Mouse (Mus musculus) embryonic facial prominence, embryonic 14.5 days (tissue): ENCODE results near the gene Cep70. TPM values are rescaled to one million over a fixed set of nuclear protein-coding genes. Genes with fewer than 3 reads are reported as not detected.

Experiments
- ATAC-seq: fragments of 200-750 bp; cut with Nextera tagmentation; 2 replicates; pipeline ENCODE4 v1.8.0; 2017; ENCODE audit warnings: low read depth, moderate number of reproducible peaks, moderate TSS enrichment
- DNase-seq: peaks from one replicate; pipeline ENCODE4 v3.0.0-alpha.2; 2015; ENCODE audit warnings: low spot score
- H3K27ac ChIP-seq: fragments of 300-500 bp; sonication (generic); replicated peaks from 2 replicates; pipeline ENCODE4 v1.5.1; 2014; ENCODE audit warnings: low read depth, mild to moderate bottlenecking, low read length, moderate library complexity
- H3K27me3 ChIP-seq: fragments of 300-500 bp; sonication (generic); replicated peaks from 2 replicates; pipeline ENCODE4 v1.6.1; 2014; ENCODE audit warnings: low read length; ENCODE audit not compliant: control insufficient read depth, insufficient read depth
- H3K36me3 ChIP-seq: fragments of 300-500 bp; sonication (generic); 2 replicates; pipeline ENCODE4 v1.6.1; 2014; ENCODE audit warnings: low read length, mixed read lengths; ENCODE audit not compliant: control insufficient read depth, insufficient read depth
- H3K4me1 ChIP-seq: fragments of 300-500 bp; sonication (generic); 2 replicates; pipeline ENCODE4 v1.6.1; 2014; ENCODE audit warnings: antibody characterized with exemption, low read length; ENCODE audit not compliant: control insufficient read depth, insufficient read depth
- H3K4me2 ChIP-seq: fragments of 300-500 bp; sonication (generic); 2 replicates; pipeline ENCODE4 v1.6.1; 2014; ENCODE audit warnings: low read depth, mild to moderate bottlenecking, low read length, moderate library complexity, mixed read lengths
- H3K4me3 ChIP-seq: fragments of 300-500 bp; sonication (generic); 2 replicates; pipeline ENCODE4 v1.5.1; 2014; ENCODE audit warnings: low read depth, mild to moderate bottlenecking, low read length
- H3K9ac ChIP-seq: fragments of 300-500 bp; sonication (generic); 2 replicates; pipeline ENCODE4 v1.6.1; 2014; ENCODE audit warnings: low read depth, mild to moderate bottlenecking, low read length, moderate library complexity, mixed read lengths
- H3K9me3 ChIP-seq: fragments of 300-500 bp; sonication (generic); 2 replicates; pipeline ENCODE4 v1.6.1; 2016; ENCODE audit warnings: low read length; ENCODE audit not compliant: control insufficient read depth
- WGBS: fragments of 180-500 bp; shearing (Covaris S2); extraction: QIAGEN DNeasy Blood & Tissue Kit; methylation state at CpG from one replicate; pipeline ENCODE4 v1.1.7; 2014; 5-methylcytosine and 5-hydroxymethylcytosine counted together
- polyA plus RNA-seq: library from polyadenylated mRNA; unstranded; fragments of >200 nt; fragmentation: Nextera tagmentation; extraction: Ambion mirVana; gene quantifications from 2 replicates; pipeline ENCODE4 v1.2.1, GENCODE M21; 2014

Gene Cep70
- polyA plus RNA-seq, 1 experiment from 2014 or later = 22.2 TPM

DNA sequence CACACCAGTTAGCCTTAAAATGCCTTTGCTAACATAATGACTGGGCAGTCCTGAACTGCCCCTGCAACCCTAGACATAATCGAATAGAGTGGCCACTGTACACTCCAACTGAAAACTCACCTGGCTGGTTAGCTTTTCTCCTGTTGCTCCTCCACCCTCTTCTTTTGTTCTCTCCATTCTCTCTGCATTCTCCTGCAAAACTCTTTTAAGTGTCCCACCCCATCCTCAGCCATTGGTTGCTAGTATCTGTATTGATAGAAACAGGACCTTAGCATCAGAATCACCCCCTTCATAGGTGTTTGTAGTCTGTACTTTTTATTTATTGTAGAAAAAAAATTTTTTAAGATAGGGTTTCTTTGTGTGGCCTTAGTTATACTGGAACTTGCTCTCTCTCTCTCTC is 13.0 kb downstream of the Cep70 start:
- DNase-seq = no peak
- H3K4me1 ChIP-seq = no peaks in the 10 kb centered on the region
- WGBS = 88% methylated on average over 1 of the region's 1 CpGs
- no peak overlapping the region for H3K27ac ChIP-seq
- no peaks in the 10 kb centered on the region for H3K9me3 ChIP-seq
- no peak overlapping the region for H3K4me3 ChIP-seq
- no peak for ATAC-seq
- no peaks in the 10 kb centered on the region for H3K27me3 ChIP-seq
- no peak overlapping the region for H3K9ac ChIP-seq
- peaks cover 36% of the 10 kb centered on the region for H3K36me3 ChIP-seq
- no peak overlapping the region for H3K4me2 ChIP-seq

DNA sequence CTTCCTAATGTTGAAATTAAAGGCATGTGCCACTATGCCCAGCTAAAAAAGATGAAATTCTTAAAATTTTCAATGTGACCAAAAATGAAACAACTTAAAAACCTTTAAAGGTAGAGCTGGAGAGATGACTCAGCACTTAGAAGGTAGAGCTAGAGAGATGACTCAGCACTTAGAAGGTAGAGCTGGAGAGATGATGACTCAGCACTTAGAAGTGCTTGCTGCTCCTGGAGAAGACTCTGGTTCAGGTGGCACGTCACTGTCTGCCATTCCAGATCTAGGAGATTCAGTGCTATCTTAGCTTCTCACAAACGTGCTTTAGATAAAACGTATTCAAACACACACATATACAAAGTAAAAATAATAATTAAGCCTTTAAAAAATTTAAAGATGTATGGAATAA is 13.7 kb downstream of the Cep70 start:
- Histone ChIP-seq H3K9me3 (no peaks in the 10 kb centered on the region), H3K4me3 (no peak overlapping the region), H3K4me2 (no peak overlapping the region), H3K36me3 (peaks cover 36% of the 10 kb centered on the region), H3K27me3 (no peaks in the 10 kb centered on the region), H3K4me1 (no peaks in the 10 kb centered on the region), H3K27ac (no peak overlapping the region), H3K9ac (no peak overlapping the region)
- DNase-seq (no peak), ATAC-seq (no peak)
- WGBS = 93% methylated on average over 3 of the region's 3 CpGs

DNA sequence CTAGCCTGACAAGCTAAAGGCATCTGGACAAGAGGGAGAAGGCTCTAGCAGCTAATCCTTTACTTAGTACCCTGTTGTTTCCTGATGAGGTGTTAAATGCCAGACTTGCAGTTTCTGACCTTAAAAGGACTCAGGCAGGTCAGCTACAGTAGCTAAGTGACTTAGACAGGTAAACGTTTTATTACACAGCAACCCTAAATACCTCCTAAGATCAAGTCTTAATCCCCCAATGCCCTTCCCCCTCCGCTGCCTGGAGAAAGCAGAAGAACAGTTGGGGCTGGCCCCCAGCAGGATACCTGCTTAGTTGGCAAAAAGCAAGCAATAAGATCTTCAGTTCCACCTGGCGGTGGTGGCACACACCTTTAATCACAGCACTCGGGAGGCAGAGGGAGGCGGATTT is 15.7 kb downstream of the Cep70 start:
- Histone ChIP-seq H3K4me3 (no peak overlapping the region), H3K4me1 (no peaks in the 10 kb centered on the region), H3K9me3 (no peaks in the 10 kb centered on the region), H3K27ac (no peak overlapping the region), H3K4me2 (no peak overlapping the region), H3K27me3 (no peaks in the 10 kb centered on the region), H3K36me3 (peaks cover 49% of the 10 kb centered on the region), H3K9ac (no peak overlapping the region)
- ATAC-seq (no peak), DNase-seq (no peak)
- 73% methylated on average over 5 of the region's 5 CpGs for WGBS

DNA sequence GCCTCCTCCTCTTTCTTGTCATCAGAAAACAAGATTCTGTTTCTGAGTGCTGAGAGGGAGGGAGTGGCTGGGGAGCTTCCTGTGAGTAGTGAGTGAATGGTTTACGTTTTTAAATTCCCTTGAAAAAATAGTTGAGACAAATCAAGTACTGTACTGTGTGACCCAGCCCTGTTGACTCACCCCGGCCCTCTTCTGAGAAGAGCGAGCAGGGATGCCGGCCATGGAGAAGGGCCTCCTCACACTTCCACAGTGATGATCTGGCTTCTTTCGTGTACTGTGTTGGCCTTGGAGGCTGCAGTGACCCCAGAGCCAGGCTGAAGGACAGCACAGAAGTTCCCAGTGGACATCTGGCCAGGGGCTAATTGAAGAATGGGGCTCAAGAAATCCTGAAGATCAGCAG is 61.1 kb downstream of the Cep70 start:
- WGBS = 82% methylated on average over 5 of the region's 5 CpGs
- Histone ChIP-seq H3K9me3 (no peaks in the 10 kb centered on the region), H3K36me3 (0 out of 2 replicates have a peak, but pooled peaks cover 27% of the 10 kb centered on the region), H3K4me3 (no peak overlapping the region), H3K4me2 (no peak overlapping the region), H3K4me1 (no peaks in the 10 kb centered on the region), H3K9ac (no peak overlapping the region), H3K27ac (no peak overlapping the region), H3K27me3 (no peaks in the 10 kb centered on the region)
- DNase-seq (no peak), ATAC-seq (no peak)

DNA sequence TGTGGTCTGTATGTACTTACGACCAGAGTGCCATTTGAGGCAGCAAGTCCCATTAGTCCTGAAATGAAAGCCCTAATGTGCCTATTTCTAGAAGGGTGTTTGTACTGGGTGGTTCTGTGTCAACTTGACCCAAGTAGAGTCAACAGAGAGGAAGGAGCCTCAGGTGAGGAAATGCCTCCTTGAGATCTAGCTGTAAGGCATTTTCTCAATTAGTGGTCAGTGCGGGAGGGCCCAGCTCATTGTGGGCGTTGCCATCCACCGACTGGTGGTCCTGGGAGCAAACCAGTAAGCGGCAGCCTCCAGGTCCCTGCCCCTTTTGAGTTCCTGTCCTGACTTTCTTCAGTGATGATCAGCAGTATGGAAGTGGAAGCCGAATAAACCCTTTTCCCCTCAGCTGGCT is 63.1 kb downstream of the Cep70 start:
- no peaks in the 10 kb centered on the region for H3K4me1 ChIP-seq
- H3K4me2 ChIP-seq = no peak overlapping the region
- H3K4me3 ChIP-seq = no peak overlapping the region
- H3K27ac ChIP-seq = no peak overlapping the region
- H3K9ac ChIP-seq = no peak overlapping the region
- DNase-seq = no peak
- peaks cover 37% of the 10 kb centered on the region; the same call in 1 of the 2 replicates for H3K36me3 ChIP-seq
- H3K27me3 ChIP-seq = no peaks in the 10 kb centered on the region
- 77% methylated on average over 6 of the region's 6 CpGs for WGBS
- H3K9me3 ChIP-seq = no peaks in the 10 kb centered on the region
- ATAC-seq = no peak

DNA sequence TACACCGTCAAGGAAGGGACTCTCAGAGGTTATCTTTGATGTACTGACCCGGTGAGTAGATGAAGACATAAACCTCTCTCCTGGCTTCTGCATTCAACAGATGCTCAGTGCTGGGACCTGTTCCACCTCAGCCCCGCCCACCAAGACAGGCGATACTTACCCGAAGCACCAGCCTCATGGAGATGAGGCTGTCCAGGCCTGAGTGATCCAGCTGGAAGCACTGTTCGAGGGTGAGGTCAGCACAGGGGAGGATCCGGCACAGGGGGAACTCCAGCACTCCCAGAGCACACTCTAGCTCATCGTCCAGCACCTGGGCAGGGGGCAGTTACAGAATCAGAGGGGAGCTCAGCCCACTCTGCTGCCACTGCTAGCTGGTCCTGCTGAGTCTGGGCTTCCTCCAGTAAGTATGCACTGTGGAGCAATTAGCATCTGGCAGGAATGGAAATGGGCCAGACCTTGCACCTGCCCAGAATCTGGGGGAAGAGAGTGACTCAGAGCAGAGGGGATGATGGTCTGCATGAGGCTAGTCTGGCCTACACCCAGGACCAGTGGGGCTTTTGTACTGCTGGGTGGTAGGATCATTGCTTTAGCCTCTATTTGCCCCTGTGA is 76.3 kb downstream of the Cep70 start:
- Histone ChIP-seq H3K4me2 (no peak overlapping the region), H3K36me3 (no peaks in the 10 kb centered on the region), H3K4me3 (no peak overlapping the region), H3K4me1 (no peaks in the 10 kb centered on the region), H3K27ac (no peak overlapping the region), H3K9me3 (no peaks in the 10 kb centered on the region), H3K9ac (no peak overlapping the region), H3K27me3 (no peaks in the 10 kb centered on the region)
- DNase-seq = no peak
- ATAC-seq = peak; percentile 53; the same call in 1 of the 2 replicates
- 66% methylated on average over 8 of the region's 8 CpGs for whole genome bisulfite sequencing

DNA sequence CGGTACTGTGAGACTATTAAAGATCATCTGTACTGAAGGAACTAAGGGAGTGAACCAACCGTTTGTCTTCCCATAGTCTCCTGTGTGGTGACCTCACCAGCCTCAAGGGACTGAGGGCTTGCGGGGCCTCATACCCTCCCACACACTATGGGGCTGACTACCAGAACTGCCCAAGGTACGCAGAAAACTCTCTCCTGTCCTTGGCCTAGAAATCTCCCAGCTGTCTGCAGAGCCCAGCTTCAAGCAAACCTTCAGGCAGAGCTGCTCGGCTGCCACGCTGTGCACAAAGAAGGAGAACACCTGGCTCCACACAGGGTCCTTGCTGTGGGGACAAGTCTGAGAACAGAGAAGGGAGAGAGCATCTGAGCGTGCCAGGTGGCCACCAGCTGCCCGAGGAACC is 76.8 kb downstream of the Cep70 start:
- no peaks in the 10 kb centered on the region for H3K9me3 ChIP-seq
- H3K27me3 ChIP-seq = no peaks in the 10 kb centered on the region
- DNase-seq (no peak), ATAC-seq (no peak)
- H3K4me3 ChIP-seq = no peak overlapping the region
- H3K4me1 ChIP-seq = no peaks in the 10 kb centered on the region
- no peak overlapping the region for H3K9ac ChIP-seq
- WGBS = 72% methylated on average over 8 of the region's 8 CpGs
- H3K27ac ChIP-seq = no peak overlapping the region
- no peaks in the 10 kb centered on the region for H3K36me3 ChIP-seq
- no peak overlapping the region for H3K4me2 ChIP-seq

DNA sequence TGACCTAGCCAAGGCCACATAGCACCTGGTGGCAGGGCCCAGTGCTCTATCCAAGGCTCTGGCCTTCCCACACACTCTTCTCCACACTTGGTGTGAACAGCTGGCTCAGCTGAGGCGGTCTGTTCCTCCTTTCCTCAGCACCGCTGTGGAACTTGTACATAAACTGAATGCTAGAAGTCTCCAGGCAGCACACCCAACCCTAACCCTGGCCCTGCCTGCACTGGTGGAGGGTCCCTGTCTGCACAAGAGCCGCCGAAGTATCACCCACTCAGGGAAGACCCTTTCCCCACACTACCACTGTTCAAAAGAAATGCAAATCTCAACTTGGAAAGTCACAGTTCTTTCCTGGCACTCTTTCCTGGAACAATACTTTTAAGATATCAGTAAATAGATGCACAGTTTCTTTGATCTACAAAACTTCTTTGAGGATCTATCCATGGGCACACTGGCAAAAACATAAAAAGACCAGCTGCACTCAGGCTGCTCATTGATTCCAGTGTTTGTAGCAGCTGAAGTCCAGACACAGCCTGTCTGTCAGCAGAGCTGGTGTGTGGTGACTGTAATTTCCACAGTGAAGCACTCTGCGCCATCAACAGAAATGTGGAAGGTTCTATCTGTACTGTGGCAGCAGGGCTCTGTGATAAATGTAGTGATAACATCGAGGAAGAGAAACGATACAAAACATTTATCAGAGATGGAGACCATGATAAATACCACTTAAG is 82.2 kb downstream of the Cep70 start:
- DNase-seq (peak; percentile 34), ATAC-seq (no peak; the same call in 1 of the 2 replicates)
- no peaks in the 10 kb centered on the region for H3K4me1 ChIP-seq
- no peak overlapping the region for H3K4me3 ChIP-seq
- H3K9me3 ChIP-seq = no peaks in the 10 kb centered on the region
- no peaks in the 10 kb centered on the region for H3K27me3 ChIP-seq
- H3K4me2 ChIP-seq = no peak overlapping the region
- WGBS = 78% methylated on average over 7 of the region's 7 CpGs
- H3K27ac ChIP-seq = no peak overlapping the region
- H3K9ac ChIP-seq = no peak overlapping the region
- no peaks in the 10 kb centered on the region for H3K36me3 ChIP-seq

DNA sequence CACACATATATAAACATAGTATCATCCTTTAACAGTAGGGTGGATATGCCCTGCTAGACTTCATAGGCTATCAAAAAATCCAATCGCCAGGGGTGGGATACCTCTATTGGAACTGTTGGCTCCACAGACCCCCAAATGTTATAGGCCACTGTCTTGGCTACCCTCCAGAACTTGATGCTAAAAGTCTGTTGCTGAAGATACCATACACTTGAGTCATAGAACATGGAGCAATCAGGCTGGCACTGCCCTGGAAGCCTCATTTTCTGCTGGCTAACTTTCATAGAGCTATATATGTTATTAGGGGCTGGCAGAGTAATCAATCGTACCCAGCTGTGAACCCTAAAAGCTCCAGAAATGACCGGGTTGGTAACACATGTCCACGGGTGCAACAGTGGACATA is 82.8 kb downstream of the Cep70 start:
- Histone ChIP-seq H3K9ac (no peak overlapping the region), H3K4me3 (no peak overlapping the region), H3K4me1 (no peaks in the 10 kb centered on the region), H3K27ac (no peak overlapping the region), H3K36me3 (no peaks in the 10 kb centered on the region), H3K27me3 (no peaks in the 10 kb centered on the region), H3K9me3 (no peaks in the 10 kb centered on the region), H3K4me2 (no peak overlapping the region)
- WGBS = 80% methylated on average over 4 of the region's 4 CpGs
- ATAC-seq = no peak
- DNase-seq = no peak
